Mouse (Mus musculus) gastrocnemius, postnatal 10 days (tissue): ENCODE results near the gene Prl7a1. TPM values are rescaled to one million over a fixed set of nuclear protein-coding genes. Genes with fewer than 3 reads are reported as not detected.

ENCODE experiments used
- DNase-seq: peaks from one replicate; pipeline ENCODE4 v3.0.0; 2021; ENCODE audit warnings: mixed read lengths
- long read RNA-seq, 2 experiments: library from polyadenylated mRNA; stranded (forward); transcript quantifications; one replicate each; pipeline ENCODE4 v2.0.0; 2021
- total RNA-seq, 2 experiments: library from RNA; stranded (reverse); gene quantifications; 2 replicates each; pipeline ENCODE4 v1.2.3; 2021

Gene Prl7a1
- not detected for total RNA-seq
- long read RNA-seq, experiment 1 = 0 reads
- long read RNA-seq, experiment 2 = 0 reads

GRCm38 (mm10) chr13:27642393-27642792 is at the start of gene Prl7a1:
Gene Prl7a1, minus strand, starts transcription at chr13:27642493.
- DNase-seq = no peak

- DNase-seq = no peak
These were observed 25.6 kb upstream of the Prl7a1 start, which contains the start of gene Prl7a2 for GRCm38 (mm10) chr13:27667936-27668335. Gene Prl7a2, minus strand, starts transcription at chr13:27668036.

- no peak for DNase-seq
These were observed 18.5 kb upstream of the Prl7a1 start for GRCm38 (mm10) chr13:27660747-27661146.

GRCm38 (mm10) chr13:27610482-27610881 is 31.8 kb downstream of the Prl7a1 start, which contains the start of gene Prl7b1:
Gene Prl7b1, minus strand, starts transcription at chr13:27610582.
- no peak for DNase-seq

Other genes starting within 250 kb of the Prl7a1 start
- gene Prl8a6, start 203.8 kb downstream of the Prl7a1 start, total RNA-seq = not detected
- gene Prl8a8, start 129.3 kb downstream of the Prl7a1 start, total RNA-seq = not detected
- not detected for gene Prl8a9, start 77.9 kb downstream of the Prl7a1 start, total RNA-seq
- gene Prl8a1, start 60.3 kb downstream of the Prl7a1 start, total RNA-seq = not detected
- not detected for gene Prl7b1, start 31.9 kb downstream of the Prl7a1 start, total RNA-seq
- not detected for gene Prl7a2, start 25.5 kb upstream of the Prl7a1 start, total RNA-seq
- gene Prl7d1, start 74.2 kb upstream of the Prl7a1 start, total RNA-seq = not detected
- not detected for gene Prl7c1, start 138.3 kb upstream of the Prl7a1 start, total RNA-seq
- not detected for gene Prl2a1, start 159.2 kb upstream of the Prl7a1 start, total RNA-seq
- gene Prl2c1, start 206.8 kb upstream of the Prl7a1 start, total RNA-seq = not detected